Mouse (Mus musculus) stomach, postnatal 0 days (tissue): ENCODE data around the gene Gramd1c.

Experiments used
- CTCF ChIP-seq: IDR thresholded peaks from 2 replicates; pipeline ENCODE4 v1.5.1; 2016; ENCODE audit warnings: antibody characterized with exemption, low read depth, mild to moderate bottlenecking, moderate library complexity
- EP300 ChIP-seq: optimal IDR thresholded peaks from 2 replicates; pipeline ENCODE3; 2016; ENCODE audit warnings: antibody characterized with exemption

- TF ChIP-seq CTCF (no peak), EP300 (no peak)
These were observed 2.4 kb downstream of the Gramd1c start for GRCm38 (mm10) chr16:44060604-44061286.
